Mouse (Mus musculus): ENCODE measurements around the gene Zeb2. TPM values are rescaled to one million over a fixed set of nuclear protein-coding genes. Genes with fewer than 3 reads are reported as not detected.

Zeb2 gene
- polyA plus RNA-seq, 1 experiment: 3.2 TPM

GRCm38 (mm10) chr2:45133225-45133624, 16.0 kb upstream of the Zeb2 start:
- Histone ChIP-seq H3K27me3 (ENCODE audit: control insufficient read depth, insufficient read depth, low read length) (no peaks in the 10 kb centered on the region), H3K27ac (ENCODE audit: control insufficient read depth, insufficient read depth, low read depth, low read length) (no peak overlapping the region), H3K36me3 (ENCODE audit: control insufficient read depth, insufficient read depth, low read length) (no peaks in the 10 kb centered on the region), H3K4me1 (ENCODE audit: control insufficient read depth, insufficient read depth, low read length) (no peaks in the 10 kb centered on the region), H3K4me3 (ENCODE audit: control insufficient read depth, low read depth, low read length) (no peak overlapping the region)
- TF ChIP-seq CTCF (IDR thresholded peaks at IDR 0.05; ENCODE audit: control insufficient read depth, insufficient read depth, insufficient replicate concordance, low read depth, low read length) (no peak), POLR2A (IDR thresholded peaks at IDR 0.05; ENCODE audit: control insufficient read depth, low read depth, low read length) (no peak)

DNA sequence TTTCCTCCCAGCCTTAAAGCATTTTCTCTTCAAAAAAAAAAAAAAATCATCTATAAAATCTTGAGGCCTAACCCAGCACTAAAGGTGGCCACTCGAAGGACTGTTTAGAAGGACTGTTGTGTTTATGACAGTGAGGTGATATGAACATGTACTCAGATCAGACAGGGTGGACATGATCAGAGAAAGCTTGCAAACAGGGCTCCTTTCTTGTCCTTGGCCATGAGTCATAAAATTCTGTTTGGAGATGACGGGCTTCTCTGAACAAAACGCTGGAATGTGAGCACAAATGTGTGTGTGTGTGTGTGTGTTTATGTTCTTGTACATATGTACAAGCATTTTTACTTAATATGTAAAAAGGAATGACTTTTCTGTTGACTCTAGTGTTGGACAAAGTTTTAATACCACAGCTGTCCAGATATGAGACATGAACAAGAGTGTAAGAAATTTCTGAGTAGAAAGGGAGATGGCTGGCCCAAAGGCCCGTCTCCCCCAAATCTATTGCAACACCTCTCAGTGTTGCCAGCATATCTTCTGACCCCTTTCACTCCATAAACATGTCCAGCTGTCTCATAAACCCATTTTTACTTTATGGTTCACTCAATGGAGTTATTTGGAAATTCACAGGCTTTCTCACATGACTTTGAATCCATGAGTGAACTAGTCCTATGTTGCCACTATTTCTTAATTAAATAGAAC, 13.4 kb upstream of the Zeb2 start:
- H3K4me1 ChIP-seq (ENCODE audit: control insufficient read depth, insufficient read depth, low read length): no peaks in the 10 kb centered on the region
- no peak overlapping the region for H3K27ac ChIP-seq (ENCODE audit: control insufficient read depth, insufficient read depth, low read depth, low read length)
- H3K27me3 ChIP-seq (ENCODE audit: control insufficient read depth, insufficient read depth, low read length): no peaks in the 10 kb centered on the region
- H3K4me3 ChIP-seq (ENCODE audit: control insufficient read depth, low read depth, low read length): no peak overlapping the region
- TF ChIP-seq CTCF (IDR thresholded peaks at IDR 0.05; ENCODE audit: control insufficient read depth, insufficient read depth, insufficient replicate concordance, low read depth, low read length) (no peak), POLR2A (IDR thresholded peaks at IDR 0.05; ENCODE audit: control insufficient read depth, low read depth, low read length) (no peak)
- H3K36me3 ChIP-seq (ENCODE audit: control insufficient read depth, insufficient read depth, low read length): no peaks in the 10 kb centered on the region

DNA sequence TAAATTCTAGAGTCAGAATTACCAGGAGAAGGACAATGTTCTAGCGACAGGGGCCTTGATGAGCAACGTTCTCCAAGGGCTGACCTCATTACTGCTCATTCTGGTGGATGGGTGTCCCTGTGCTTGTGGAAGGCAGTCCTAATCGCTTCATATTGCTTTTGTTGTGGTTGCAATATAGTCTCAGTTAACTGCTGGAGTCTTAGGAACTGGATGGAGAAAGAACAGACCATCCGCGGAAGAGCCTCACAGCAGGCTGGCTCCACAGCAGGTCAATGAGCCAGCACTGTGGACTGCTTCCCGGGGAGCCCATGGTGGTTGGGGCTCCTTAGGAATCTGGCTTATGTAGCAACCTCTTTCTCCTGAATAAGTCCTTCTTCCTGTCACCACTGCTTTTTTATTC, 12.4 kb upstream of the Zeb2 start:
- no peak for TF ChIP-seq CTCF (IDR thresholded peaks at IDR 0.05; ENCODE audit: control insufficient read depth, insufficient read depth, insufficient replicate concordance, low read depth, low read length)
- TF ChIP-seq POLR2A (IDR thresholded peaks at IDR 0.05; ENCODE audit: control insufficient read depth, low read depth, low read length): no peak
- Histone ChIP-seq H3K27ac (ENCODE audit: control insufficient read depth, insufficient read depth, low read depth, low read length) (no peak overlapping the region), H3K4me1 (ENCODE audit: control insufficient read depth, insufficient read depth, low read length) (no peaks in the 10 kb centered on the region)

DNA sequence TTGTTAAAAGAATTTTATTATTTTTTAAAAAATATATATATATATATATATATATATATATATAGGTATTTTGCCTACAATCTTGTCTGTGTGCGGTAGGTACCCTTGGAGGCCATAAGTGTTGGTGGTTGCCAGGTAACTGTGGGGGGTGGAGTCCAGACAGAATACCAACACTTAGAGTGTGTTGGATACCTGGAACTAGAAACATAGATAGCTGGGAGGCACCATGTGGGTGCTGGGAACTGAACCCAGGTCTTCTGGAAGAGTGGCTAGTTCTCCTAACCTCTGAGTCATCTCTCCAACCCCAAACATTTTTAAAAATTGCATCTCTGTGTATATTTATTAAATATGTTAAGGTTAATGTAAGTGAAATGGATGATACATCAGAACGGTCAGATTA, 11.5 kb upstream of the Zeb2 start:
- Histone ChIP-seq H3K36me3 (ENCODE audit: control insufficient read depth, insufficient read depth, low read length) (no peaks in the 10 kb centered on the region), H3K27me3 (ENCODE audit: control insufficient read depth, insufficient read depth, low read length) (no peaks in the 10 kb centered on the region), H3K4me3 (ENCODE audit: control insufficient read depth, low read depth, low read length) (no peak overlapping the region), H3K27ac (ENCODE audit: control insufficient read depth, insufficient read depth, low read depth, low read length) (no peak overlapping the region), H3K4me1 (ENCODE audit: control insufficient read depth, insufficient read depth, low read length) (no peaks in the 10 kb centered on the region)
- no peak for TF ChIP-seq CTCF (IDR thresholded peaks at IDR 0.05; ENCODE audit: control insufficient read depth, insufficient read depth, insufficient replicate concordance, low read depth, low read length)

More for the DNA sequence above, 12.4 kb upstream of the Zeb2 start:
- Histone ChIP-seq H3K4me3 (ENCODE audit: control insufficient read depth, low read depth, low read length) (no peak overlapping the region), H3K27me3 (ENCODE audit: control insufficient read depth, insufficient read depth, low read length) (no peaks in the 10 kb centered on the region), H3K36me3 (ENCODE audit: control insufficient read depth, insufficient read depth, low read length) (no peaks in the 10 kb centered on the region)

- H3K36me3 ChIP-seq (ENCODE audit: control insufficient read depth, insufficient read depth, low read length): no peaks in the 10 kb centered on the region
- no peaks in the 10 kb centered on the region for H3K27me3 ChIP-seq (ENCODE audit: control insufficient read depth, insufficient read depth, low read length)
- H3K4me3 ChIP-seq (ENCODE audit: control insufficient read depth, low read depth, low read length): no peak overlapping the region
- H3K27ac ChIP-seq (ENCODE audit: control insufficient read depth, insufficient read depth, low read depth, low read length): no peak overlapping the region
- TF ChIP-seq CTCF (IDR thresholded peaks at IDR 0.05; ENCODE audit: control insufficient read depth, insufficient read depth, insufficient replicate concordance, low read depth, low read length): no peak
- no peak for TF ChIP-seq POLR2A (IDR thresholded peaks at IDR 0.05; ENCODE audit: control insufficient read depth, low read depth, low read length)
- no peaks in the 10 kb centered on the region for H3K4me1 ChIP-seq (ENCODE audit: control insufficient read depth, insufficient read depth, low read length)
Measured at GRCm38 (mm10) chr2:45126401-45126800, 9.2 kb upstream of the Zeb2 start.

DNA sequence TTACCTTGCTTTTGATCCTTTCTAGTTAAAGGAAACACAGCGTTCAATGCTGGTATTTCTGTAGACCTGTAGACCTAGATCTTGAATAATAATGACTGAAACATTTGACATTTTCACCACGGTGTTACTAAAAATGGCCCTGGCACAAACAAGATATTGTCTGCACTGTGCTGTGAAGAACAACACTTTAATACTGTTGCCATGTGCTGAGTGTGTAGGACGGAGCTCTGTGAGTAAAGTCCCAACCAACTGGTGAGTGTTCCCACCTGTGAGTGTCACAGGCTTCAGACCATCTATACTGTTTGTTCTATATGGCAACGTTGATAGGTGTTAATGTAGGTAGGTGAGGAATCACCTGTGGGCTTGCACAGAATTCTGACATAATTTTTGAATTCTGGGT, 8.0 kb upstream of the Zeb2 start:
- Histone ChIP-seq H3K36me3 (ENCODE audit: control insufficient read depth, insufficient read depth, low read length) (no peaks in the 10 kb centered on the region), H3K4me1 (ENCODE audit: control insufficient read depth, insufficient read depth, low read length) (no peaks in the 10 kb centered on the region), H3K27me3 (ENCODE audit: control insufficient read depth, insufficient read depth, low read length) (no peaks in the 10 kb centered on the region), H3K4me3 (ENCODE audit: control insufficient read depth, low read depth, low read length) (no peak overlapping the region), H3K27ac (ENCODE audit: control insufficient read depth, insufficient read depth, low read depth, low read length) (no peak overlapping the region)
- TF ChIP-seq CTCF (IDR thresholded peaks at IDR 0.05; ENCODE audit: control insufficient read depth, insufficient read depth, insufficient replicate concordance, low read depth, low read length) (no peak), POLR2A (IDR thresholded peaks at IDR 0.05; ENCODE audit: control insufficient read depth, low read depth, low read length) (no peak)

- no peak overlapping the region for H3K27ac ChIP-seq (ENCODE audit: control insufficient read depth, insufficient read depth, low read depth, low read length)
- no peaks in the 10 kb centered on the region for H3K4me1 ChIP-seq (ENCODE audit: control insufficient read depth, insufficient read depth, low read length)
- H3K27me3 ChIP-seq (ENCODE audit: control insufficient read depth, insufficient read depth, low read length): no peaks in the 10 kb centered on the region
- no peak overlapping the region for H3K4me3 ChIP-seq (ENCODE audit: control insufficient read depth, low read depth, low read length)
- no peaks in the 10 kb centered on the region for H3K36me3 ChIP-seq (ENCODE audit: control insufficient read depth, insufficient read depth, low read length)
- no peak for TF ChIP-seq CTCF (IDR thresholded peaks at IDR 0.05; ENCODE audit: control insufficient read depth, insufficient read depth, insufficient replicate concordance, low read depth, low read length)
- TF ChIP-seq POLR2A (IDR thresholded peaks at IDR 0.05; ENCODE audit: control insufficient read depth, low read depth, low read length): no peak
Measured at GRCm38 (mm10) chr2:45123490-45123889, 6.3 kb upstream of the Zeb2 start.

Measured in testis, adult 2 months (tissue).